Mouse (Mus musculus) embryonic facial prominence, embryonic 11.5 days (tissue): Measurements from ENCODE around the gene Macrod1. TPM values are rescaled to one million over a fixed set of nuclear protein-coding genes. Genes with fewer than 3 reads are reported as not detected.

ENCODE experiments used
- ATAC-seq: fragments of 200-750 bp; cut with Nextera tagmentation; replicated peaks from 2 replicates; pipeline ENCODE4 v1.8.0; 2017; ENCODE audit warnings: low read depth; ENCODE audit not compliant: insufficient number of reproducible peaks, low FRiP score, low TSS enrichment
- DNase-seq: peaks from one replicate; pipeline ENCODE4 v3.0.0-alpha.2; 2015; ENCODE audit warnings: low spot score
- H3K27ac ChIP-seq: fragments of 300-500 bp; sonication (generic); replicated peaks from 2 replicates; pipeline ENCODE4 v1.5.1; 2014; ENCODE audit warnings: mild to moderate bottlenecking, low read depth, low read length, control low read depth
- H3K27me3 ChIP-seq: fragments of 300-500 bp; sonication (generic); 2 replicates; pipeline ENCODE4 v1.6.1; 2014; ENCODE audit warnings: mild to moderate bottlenecking, low read length, moderate library complexity, mixed read lengths; ENCODE audit not compliant: control insufficient read depth, insufficient read depth
- H3K36me3 ChIP-seq: fragments of 300-500 bp; sonication (generic); replicated peaks from 2 replicates; pipeline ENCODE4 v1.6.1; 2014; ENCODE audit warnings: low read depth, mild to moderate bottlenecking, low read length, moderate library complexity, mixed read lengths; ENCODE audit not compliant: control insufficient read depth, insufficient read depth
- H3K4me1 ChIP-seq: fragments of 300-500 bp; sonication (generic); 2 replicates; pipeline ENCODE4 v1.6.1; 2014; ENCODE audit warnings: low read length, mixed read lengths; ENCODE audit not compliant: control insufficient read depth, insufficient read depth
- H3K4me2 ChIP-seq: fragments of 300-500 bp; sonication (generic); 2 replicates; pipeline ENCODE4 v1.6.1; 2014; ENCODE audit warnings: low read depth, mild to moderate bottlenecking, control low read depth, low read length, moderate library complexity
- H3K4me3 ChIP-seq: fragments of 300-500 bp; sonication (generic); 2 replicates; pipeline ENCODE4 v1.5.1; 2014; ENCODE audit warnings: low read depth, low read length, control low read depth
- H3K9ac ChIP-seq: fragments of 300-500 bp; sonication (generic); replicated peaks from 2 replicates; pipeline ENCODE4 v1.6.1; 2014; ENCODE audit warnings: mild to moderate bottlenecking, control low read depth, low read length
- H3K9me3 ChIP-seq: fragments of 300-500 bp; sonication (generic); replicated peaks from 2 replicates; pipeline ENCODE4 v1.6.1; 2016; ENCODE audit warnings: mild to moderate bottlenecking, low read length, inconsistent platforms, mixed read lengths; ENCODE audit not compliant: control insufficient read depth
- WGBS: fragments of 180-500 bp; shearing (Covaris S2); extraction: QIAGEN DNeasy Blood & Tissue Kit; methylation state at CpG from one replicate; pipeline ENCODE4 v1.1.7; 2014; 5-methylcytosine and 5-hydroxymethylcytosine counted together
- polyA plus RNA-seq: library from polyadenylated mRNA; unstranded; fragments of >200 nt; fragmentation: Nextera tagmentation; extraction: Ambion mirVana; gene quantifications from 2 replicates; pipeline ENCODE4 v1.2.1, GENCODE M21; 2014

Gene Macrod1
- polyA plus RNA-seq, 1 experiment from 2014 or later = 6.9 TPM

DNA sequence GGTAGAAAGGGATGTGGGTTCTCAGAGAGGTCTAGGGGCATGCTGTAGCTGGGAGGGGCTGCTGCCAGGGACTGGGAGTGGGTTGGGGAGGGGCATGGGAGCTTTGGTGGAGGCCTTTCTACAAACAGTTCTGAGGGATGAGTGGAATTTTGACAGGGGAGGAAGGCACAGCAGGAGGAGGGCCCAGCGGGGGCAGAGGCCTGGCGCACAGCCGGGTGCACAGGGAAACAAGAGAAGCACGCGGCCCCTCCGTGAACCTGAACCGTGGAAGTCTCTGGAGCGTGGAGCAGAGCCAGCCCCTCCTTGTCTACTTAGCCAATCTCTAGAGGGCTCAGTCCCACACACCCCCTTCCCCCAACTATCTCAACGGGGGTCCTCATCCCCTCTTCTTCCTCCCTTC lies 78.9 kb downstream of the Macrod1 start:
- DNase-seq (peak; percentile 66), ATAC-seq (peak; percentile 61)
- Histone ChIP-seq H3K4me1 (peaks cover 39% of the 10 kb centered on the region), H3K27ac (peak overlapping the region; percentile 71), H3K4me3 (no peak overlapping the region), H3K4me2 (no peak overlapping the region), H3K36me3 (no peaks in the 10 kb centered on the region), H3K9me3 (no peaks in the 10 kb centered on the region), H3K9ac (no peak overlapping the region), H3K27me3 (no peaks in the 10 kb centered on the region; the same call in 1 of the 2 replicates)
- WGBS = 4% methylated on average over 9 of the region's 9 CpGs

DNA sequence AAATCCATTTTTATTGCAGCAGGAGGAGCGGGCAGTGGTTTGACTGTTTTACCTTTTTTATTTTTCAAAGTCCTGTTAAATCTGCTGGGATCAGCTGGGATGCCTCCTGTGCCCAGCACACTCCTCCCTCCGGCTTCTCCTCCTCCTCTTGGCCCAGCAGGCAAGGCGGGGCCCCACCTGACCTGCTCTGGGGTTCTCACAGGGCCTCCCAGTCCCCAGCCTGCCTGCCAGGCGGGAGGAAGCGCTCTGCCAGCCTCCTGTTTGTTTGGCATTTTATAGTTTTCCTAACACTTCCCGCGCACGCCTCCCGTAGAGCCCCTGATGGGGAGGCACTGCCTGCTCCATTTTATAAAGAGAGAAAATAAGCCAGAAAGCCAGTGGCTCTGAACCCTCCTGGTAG lies 79.4 kb downstream of the Macrod1 start:
- 0 out of 2 replicates have a peak overlapping the region, but pooled peaks have one; percentile 6 for H3K27ac ChIP-seq
- no peak for ATAC-seq
- H3K27me3 ChIP-seq = no peaks in the 10 kb centered on the region; the same call in 1 of the 2 replicates
- no peak for DNase-seq
- no peak overlapping the region; the same call in 1 of the 2 replicates for H3K4me2 ChIP-seq
- 17% methylated on average over 9 of the region's 9 CpGs for WGBS
- peaks cover 39% of the 10 kb centered on the region for H3K4me1 ChIP-seq
- H3K36me3 ChIP-seq = no peaks in the 10 kb centered on the region
- H3K4me3 ChIP-seq = no peak overlapping the region
- H3K9me3 ChIP-seq = no peaks in the 10 kb centered on the region
- H3K9ac ChIP-seq = no peak overlapping the region; the same call in 1 of the 2 replicates

DNA sequence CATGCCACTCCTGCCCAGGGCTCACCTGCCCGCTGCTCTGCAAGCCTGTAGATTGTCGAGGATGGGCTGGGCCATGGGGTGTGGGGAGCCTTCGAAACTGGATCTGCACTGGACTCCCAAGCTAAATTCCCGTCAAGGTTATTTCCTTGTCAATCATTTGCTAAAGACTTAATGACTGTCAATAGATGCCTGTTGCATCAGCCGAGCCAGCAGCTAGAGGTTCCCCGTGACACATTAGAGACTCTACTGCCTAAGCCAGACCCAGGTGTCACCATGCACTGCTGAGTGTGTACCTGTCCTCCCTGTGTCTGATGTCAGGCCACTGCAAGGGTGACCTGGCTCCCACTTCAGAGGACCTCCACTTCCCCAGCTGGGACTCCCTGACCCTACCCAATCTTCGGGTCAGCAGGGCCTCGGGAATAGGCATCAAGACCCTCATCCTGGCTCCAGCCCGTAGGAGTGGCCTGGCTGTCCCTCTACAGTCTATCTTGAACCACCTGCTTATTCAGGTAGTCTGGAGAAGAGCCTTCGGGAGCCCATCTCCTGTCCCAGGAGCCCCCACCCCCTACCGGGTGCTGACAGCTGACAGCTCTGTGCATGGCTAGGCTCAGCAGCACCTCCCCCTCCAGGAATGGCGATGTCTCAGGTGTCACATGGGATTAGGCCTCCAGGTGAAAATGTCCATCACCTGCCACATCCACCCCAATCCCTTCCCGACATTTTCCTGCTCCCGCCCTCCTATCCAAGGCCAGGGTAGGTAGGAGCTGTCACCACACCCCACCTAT lies 80.3 kb downstream of the Macrod1 start:
- ATAC-seq (no peak), DNase-seq (no peak)
- H3K27me3 ChIP-seq = no peaks in the 10 kb centered on the region; the same call in 1 of the 2 replicates
- H3K4me3 ChIP-seq = no peak overlapping the region
- 24% methylated on average over 14 of the region's 14 CpGs for WGBS
- no peaks in the 10 kb centered on the region for H3K9me3 ChIP-seq
- H3K27ac ChIP-seq = no peak overlapping the region
- no peaks in the 10 kb centered on the region for H3K36me3 ChIP-seq
- no peak overlapping the region for H3K9ac ChIP-seq
- no peak overlapping the region for H3K4me2 ChIP-seq
- H3K4me1 ChIP-seq = peaks cover 39% of the 10 kb centered on the region

DNA sequence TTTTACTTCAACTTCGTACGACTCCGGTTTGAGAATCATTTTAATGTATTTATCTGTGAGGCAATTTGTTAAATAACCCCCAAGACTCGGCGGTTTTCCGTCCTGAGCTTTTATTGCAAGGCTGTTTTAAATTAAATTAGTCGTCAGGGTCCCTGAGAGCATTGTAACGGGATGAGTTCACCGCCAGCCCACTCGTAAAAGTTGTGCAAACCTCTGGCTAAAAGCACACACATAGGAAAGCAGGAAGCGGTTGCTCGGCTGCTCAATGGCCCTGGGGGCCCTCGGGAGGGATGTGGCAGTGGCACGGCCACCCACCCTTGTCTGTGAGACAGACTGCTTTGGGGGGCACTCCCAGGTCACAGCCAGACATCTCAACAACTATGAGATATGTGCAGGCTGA lies 81.7 kb downstream of the Macrod1 start:
- Histone ChIP-seq H3K9me3 (no peaks in the 10 kb centered on the region), H3K27me3 (no peaks in the 10 kb centered on the region; the same call in 1 of the 2 replicates), H3K4me1 (peaks cover 39% of the 10 kb centered on the region), H3K27ac (no peak overlapping the region; the same call in 1 of the 2 replicates), H3K4me2 (no peak overlapping the region), H3K9ac (no peak overlapping the region; the same call in 1 of the 2 replicates), H3K4me3 (no peak overlapping the region), H3K36me3 (no peaks in the 10 kb centered on the region)
- no peak for ATAC-seq
- WGBS = 30% methylated on average over 14 of the region's 14 CpGs
- no peak for DNase-seq

DNA sequence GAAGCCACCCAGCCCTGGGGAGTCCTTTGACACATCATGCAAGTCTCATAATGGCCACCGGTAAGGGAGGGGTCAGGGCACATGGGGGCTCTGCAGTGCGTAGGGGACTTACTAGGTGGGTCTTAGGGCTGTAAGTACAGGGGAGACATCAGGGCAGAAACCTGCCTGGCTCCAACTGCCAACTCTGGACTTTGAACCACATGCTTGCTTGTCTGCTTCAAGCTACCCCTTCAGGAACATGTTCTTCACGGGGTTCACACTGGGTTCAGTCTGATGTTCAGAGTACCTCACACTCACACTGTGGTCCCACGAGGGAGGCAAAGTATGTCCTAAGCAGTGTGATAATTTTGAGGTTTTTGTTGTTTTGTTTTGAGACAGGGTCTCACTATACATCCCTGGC lies 82.7 kb downstream of the Macrod1 start:
- 51% methylated on average over 4 of the region's 4 CpGs for WGBS
- no peaks in the 10 kb centered on the region for H3K36me3 ChIP-seq
- H3K4me3 ChIP-seq = no peak overlapping the region
- H3K27ac ChIP-seq = no peak overlapping the region
- DNase-seq = no peak
- H3K9ac ChIP-seq = peak overlapping the region; percentile 29; the same call in 1 of the 2 replicates
- no peak for ATAC-seq
- H3K9me3 ChIP-seq = no peaks in the 10 kb centered on the region
- H3K4me1 ChIP-seq = peaks cover 39% of the 10 kb centered on the region
- peaks cover 3% of the 10 kb centered on the region; the same call in 1 of the 2 replicates for H3K27me3 ChIP-seq
- no peak overlapping the region for H3K4me2 ChIP-seq

DNA sequence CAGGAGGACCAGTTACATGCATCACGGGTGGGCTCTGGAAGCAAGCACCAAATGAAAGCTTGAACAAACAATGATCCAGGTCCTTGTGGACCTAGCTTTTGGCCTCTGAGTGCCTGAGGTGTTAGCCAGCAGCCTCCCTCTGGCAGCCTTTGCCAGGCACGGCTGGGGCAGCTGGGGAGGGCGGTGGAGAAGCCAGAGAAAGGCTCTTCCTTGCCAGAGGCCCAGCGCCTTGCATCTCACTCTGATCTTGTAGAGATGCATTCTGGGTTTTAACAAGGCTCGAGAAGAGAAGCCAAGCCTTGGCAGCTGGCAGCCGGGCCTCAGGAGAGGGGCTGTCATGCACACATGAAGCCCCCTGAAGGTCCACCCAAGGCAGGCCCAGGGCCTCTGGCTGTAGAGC lies 83.8 kb downstream of the Macrod1 start:
- peaks cover 4% of the 10 kb centered on the region; the same call in 1 of the 2 replicates for H3K27me3 ChIP-seq
- no peaks in the 10 kb centered on the region for H3K9me3 ChIP-seq
- ATAC-seq (no peak), DNase-seq (no peak)
- H3K36me3 ChIP-seq = no peaks in the 10 kb centered on the region
- no peak overlapping the region for H3K9ac ChIP-seq
- WGBS = 74% methylated on average over 6 of the region's 6 CpGs
- H3K27ac ChIP-seq = no peak overlapping the region
- H3K4me1 ChIP-seq = peaks cover 31% of the 10 kb centered on the region
- H3K4me3 ChIP-seq = no peak overlapping the region
- no peak overlapping the region for H3K4me2 ChIP-seq

DNA sequence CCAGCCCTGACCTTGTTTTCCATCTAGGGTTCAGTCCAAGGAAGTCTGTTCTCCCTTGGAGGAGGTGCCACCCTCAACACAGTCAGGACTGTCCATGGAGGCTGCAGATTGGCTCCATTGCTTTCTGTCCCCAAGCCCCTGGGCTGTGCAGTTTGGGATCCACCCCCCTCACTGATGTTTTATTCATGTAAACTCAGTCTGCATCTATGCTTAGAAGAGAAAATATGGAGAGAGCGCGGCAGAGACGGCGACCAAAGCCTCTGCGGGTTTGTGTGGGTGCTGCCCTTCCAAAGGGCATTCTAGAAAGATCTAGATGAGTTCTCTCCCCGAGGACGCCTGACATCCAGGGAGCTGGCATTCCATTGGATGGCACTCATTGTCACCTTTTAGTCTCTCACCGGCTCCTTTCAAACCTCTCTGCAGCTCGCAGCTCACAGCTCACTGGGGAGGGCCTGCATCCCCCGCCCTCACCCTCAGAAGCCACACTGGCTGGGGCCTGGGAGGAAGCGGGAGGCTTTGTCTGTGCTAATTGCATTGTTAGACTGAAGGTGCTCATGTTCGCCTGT lies 84.3 kb downstream of the Macrod1 start:
- H3K4me2 ChIP-seq = no peak overlapping the region
- 57% methylated on average over 12 of the region's 12 CpGs for whole genome bisulfite sequencing
- no peaks in the 10 kb centered on the region for H3K9me3 ChIP-seq
- no peak overlapping the region for H3K4me3 ChIP-seq
- peaks cover 27% of the 10 kb centered on the region for H3K4me1 ChIP-seq
- peaks cover 4% of the 10 kb centered on the region; the same call in 1 of the 2 replicates for H3K27me3 ChIP-seq
- DNase-seq = no peak
- no peak for ATAC-seq
- no peak overlapping the region for H3K9ac ChIP-seq
- H3K27ac ChIP-seq = no peak overlapping the region
- no peaks in the 10 kb centered on the region for H3K36me3 ChIP-seq
